Mouse (Mus musculus): ENCODE results near the gene Elof1. TPM values are rescaled to one million over a fixed set of nuclear protein-coding genes. Genes with fewer than 3 reads are reported as not detected.

The Elof1 gene
- polyA plus RNA-seq, 1 experiment from 2014 or later: 191 TPM

GRCm38 (mm10) chr9:22134246-22134890 lies 17.4 kb upstream of the Elof1 start:
- no peak overlapping the region for H3K4me3 ChIP-seq
- no peaks in the 10 kb centered on the region for H3K36me3 ChIP-seq
- no peak for ATAC-seq (ENCODE audit: low FRiP score, low read depth)
- WGBS: 74% methylated on average over 7 of the region's 7 CpGs
- no peak overlapping the region for H3K4me2 ChIP-seq (replicated peaks)
- no peak overlapping the region for H3K27ac ChIP-seq
- H3K4me1 ChIP-seq: peaks cover 22% of the 10 kb centered on the region
- no peaks in the 10 kb centered on the region for H3K9me3 ChIP-seq
- H3K9ac ChIP-seq: no peak overlapping the region
- H3K27me3 ChIP-seq: peaks cover 17% of the 10 kb centered on the region

- peak overlapping the region; percentile 78 for H3K4me2 ChIP-seq (replicated peaks)
- H3K9me3 ChIP-seq: no peaks in the 10 kb centered on the region
- H3K4me1 ChIP-seq: peaks cover 16% of the 10 kb centered on the region
- H3K4me3 ChIP-seq: peak overlapping the region; percentile 46
- no peak overlapping the region for H3K9ac ChIP-seq
- no peak for ATAC-seq (ENCODE audit: low FRiP score, low read depth)
- no peak overlapping the region for H3K27ac ChIP-seq
- H3K36me3 ChIP-seq: no peaks in the 10 kb centered on the region
- peaks cover 17% of the 10 kb centered on the region for H3K27me3 ChIP-seq
- WGBS: 46% methylated on average over 11 of the region's 11 CpGs
Measured at GRCm38 (mm10) chr9:22132220-22132619, 15.2 kb upstream of the Elof1 start.

GRCm38 (mm10) chr9:22131226-22131981 lies 14.4 kb upstream of the Elof1 start:
- Histone ChIP-seq H3K4me2 (replicated peaks) (peak overlapping the region; percentile 78), H3K9me3 (no peaks in the 10 kb centered on the region), H3K4me1 (peaks cover 14% of the 10 kb centered on the region), H3K9ac (peak overlapping the region; percentile 62), H3K27me3 (peaks cover 13% of the 10 kb centered on the region), H3K27ac (no peak overlapping the region), H3K36me3 (no peaks in the 10 kb centered on the region), H3K4me3 (peak overlapping the region; percentile 46)
- WGBS: 1% methylated on average over 34 of the region's 35 CpGs
- ATAC-seq (ENCODE audit: low FRiP score, low read depth): peak; percentile 54; the same call in 1 of the 2 replicates

GRCm38 (mm10) chr9:22125246-22126027 lies 8.5 kb upstream of the Elof1 start:
- H3K36me3 ChIP-seq: no peaks in the 10 kb centered on the region
- no peaks in the 10 kb centered on the region for H3K9me3 ChIP-seq
- no peaks in the 10 kb centered on the region for H3K4me1 ChIP-seq
- no peak overlapping the region for H3K4me3 ChIP-seq
- no peak for ATAC-seq (ENCODE audit: low FRiP score, low read depth)
- WGBS: 92% methylated on average over 15 of the region's 15 CpGs
- H3K27me3 ChIP-seq: no peaks in the 10 kb centered on the region; the same call in 1 of the 2 replicates
- H3K4me2 ChIP-seq (replicated peaks): no peak overlapping the region
- H3K27ac ChIP-seq: no peak overlapping the region
- H3K9ac ChIP-seq: no peak overlapping the region

GRCm38 (mm10) chr9:22124169-22124568 lies 7.2 kb upstream of the Elof1 start:
- Histone ChIP-seq H3K9me3 (no peaks in the 10 kb centered on the region), H3K4me2 (replicated peaks) (no peak overlapping the region), H3K4me1 (no peaks in the 10 kb centered on the region), H3K27ac (no peak overlapping the region), H3K4me3 (no peak overlapping the region), H3K27me3 (no peaks in the 10 kb centered on the region), H3K9ac (no peak overlapping the region), H3K36me3 (no peaks in the 10 kb centered on the region)
- WGBS: 82% methylated on average over 3 of the region's 3 CpGs
- no peak for ATAC-seq (ENCODE audit: low FRiP score, low read depth)

GRCm38 (mm10) chr9:22123069-22123609 lies 6.2 kb upstream of the Elof1 start:
- Histone ChIP-seq H3K4me3 (no peak overlapping the region), H3K4me2 (replicated peaks) (no peak overlapping the region), H3K36me3 (no peaks in the 10 kb centered on the region), H3K9ac (no peak overlapping the region), H3K4me1 (no peaks in the 10 kb centered on the region), H3K27ac (no peak overlapping the region), H3K27me3 (no peaks in the 10 kb centered on the region), H3K9me3 (no peaks in the 10 kb centered on the region)
- ATAC-seq (ENCODE audit: low FRiP score, low read depth): no peak
- WGBS: 79% methylated on average over 7 of the region's 7 CpGs

GRCm38 (mm10) chr9:22122005-22122404 lies 5.0 kb upstream of the Elof1 start:
- WGBS: 75% methylated on average over 3 of the region's 3 CpGs
- ATAC-seq (ENCODE audit: low FRiP score, low read depth): no peak
- H3K27ac ChIP-seq: no peak overlapping the region
- no peaks in the 10 kb centered on the region for H3K27me3 ChIP-seq
- no peak overlapping the region for H3K4me3 ChIP-seq
- no peak overlapping the region for H3K9ac ChIP-seq
- H3K36me3 ChIP-seq: no peaks in the 10 kb centered on the region
- no peaks in the 10 kb centered on the region for H3K9me3 ChIP-seq
- no peak overlapping the region for H3K4me2 ChIP-seq (replicated peaks)
- peaks cover 6% of the 10 kb centered on the region; the same call in 1 of the 2 replicates for H3K4me1 ChIP-seq

GRCm38 (mm10) chr9:22121545-22121944 lies 4.6 kb upstream of the Elof1 start:
- Histone ChIP-seq H3K9ac (no peak overlapping the region), H3K36me3 (no peaks in the 10 kb centered on the region), H3K4me3 (no peak overlapping the region), H3K9me3 (no peaks in the 10 kb centered on the region), H3K27me3 (no peaks in the 10 kb centered on the region), H3K4me1 (peaks cover 6% of the 10 kb centered on the region; the same call in 1 of the 2 replicates), H3K27ac (no peak overlapping the region), H3K4me2 (replicated peaks) (no peak overlapping the region)
- no peak for ATAC-seq (ENCODE audit: low FRiP score, low read depth)

- H3K27ac ChIP-seq: no peak overlapping the region
- no peak for ATAC-seq (ENCODE audit: low FRiP score, low read depth)
- no peaks in the 10 kb centered on the region for H3K9me3 ChIP-seq
- 87% methylated on average over 4 of the region's 4 CpGs for WGBS
- no peaks in the 10 kb centered on the region for H3K27me3 ChIP-seq
- no peak overlapping the region for H3K4me3 ChIP-seq
- H3K4me1 ChIP-seq: peaks cover 15% of the 10 kb centered on the region
- H3K4me2 ChIP-seq (replicated peaks): no peak overlapping the region
- H3K9ac ChIP-seq: no peak overlapping the region
- H3K36me3 ChIP-seq: no peaks in the 10 kb centered on the region; the same call in 1 of the 2 replicates
Measured at GRCm38 (mm10) chr9:22119543-22119942, 2.6 kb upstream of the Elof1 start.

- H3K4me1 ChIP-seq: peaks cover 15% of the 10 kb centered on the region
- H3K9ac ChIP-seq: peak overlapping the region; percentile 70
- no peaks in the 10 kb centered on the region for H3K27me3 ChIP-seq
- peaks cover 13% of the 10 kb centered on the region for H3K36me3 ChIP-seq
- 0 out of 2 replicates have a peak overlapping the region, but pooled peaks have one; percentile 28 for H3K27ac ChIP-seq
- WGBS: 46% methylated on average over 10 of the region's 10 CpGs
- ATAC-seq (ENCODE audit: low FRiP score, low read depth): no peak
- H3K4me3 ChIP-seq: peak overlapping the region; percentile 92
- peak overlapping the region; percentile 88 for H3K4me2 ChIP-seq (replicated peaks)
- no peaks in the 10 kb centered on the region for H3K9me3 ChIP-seq
Measured at GRCm38 (mm10) chr9:22117754-22118456, 933 bp upstream of the Elof1 start.

GRCm38 (mm10) chr9:22116086-22116485 lies 886 bp downstream of the Elof1 start:
- peak overlapping the region; percentile 92 for H3K4me3 ChIP-seq
- no peaks in the 10 kb centered on the region for H3K9me3 ChIP-seq
- H3K36me3 ChIP-seq: peaks cover 30% of the 10 kb centered on the region
- 40% methylated on average over 15 of the region's 15 CpGs for WGBS
- ATAC-seq (ENCODE audit: low FRiP score, low read depth): no peak
- H3K4me1 ChIP-seq: peaks cover 15% of the 10 kb centered on the region
- H3K27me3 ChIP-seq: no peaks in the 10 kb centered on the region
- H3K9ac ChIP-seq: peak overlapping the region; percentile 96
- no peak overlapping the region for H3K27ac ChIP-seq
- peak overlapping the region; percentile 88 for H3K4me2 ChIP-seq (replicated peaks)

All from limb, embryonic 13.5 days (tissue).